Mouse (Mus musculus): ENCODE measurements around the gene Nr1d1. TPM values are rescaled to one million over a fixed set of nuclear protein-coding genes. Genes with fewer than 3 reads are reported as not detected.

Gene Nr1d1
- polyA plus RNA-seq, 1 experiment from 2014 or later, result 0.79 TPM

GRCm38 (mm10) chr11:98787691-98788090, 12.6 kb upstream of the Nr1d1 start:
- no peaks in the 10 kb centered on the region for H3K27me3 ChIP-seq
- no peaks in the 10 kb centered on the region for H3K36me3 ChIP-seq
- H3K4me2 ChIP-seq, result no peak overlapping the region
- no peaks in the 10 kb centered on the region for H3K9me3 ChIP-seq
- H3K9ac ChIP-seq (replicated peaks), result no peak overlapping the region
- no peak for ATAC-seq (ENCODE audit: insufficient number of reproducible peaks, insufficient read depth, low FRiP score, low TSS enrichment, low read depth)
- H3K4me1 ChIP-seq (replicated peaks), result peaks cover 48% of the 10 kb centered on the region
- 86% methylated on average over 1 of the region's 1 CpGs for WGBS
- no peak overlapping the region for H3K4me3 ChIP-seq (replicated peaks)
- peak overlapping the region; percentile 86; the same call in 1 of the 2 replicates for H3K27ac ChIP-seq

- 25% methylated on average over 7 of the region's 7 CpGs for WGBS
- no peak for ATAC-seq (ENCODE audit: insufficient number of reproducible peaks, insufficient read depth, low FRiP score, low TSS enrichment, low read depth)
- H3K27ac ChIP-seq, result peak overlapping the region; percentile 86
- no peaks in the 10 kb centered on the region for H3K27me3 ChIP-seq
- no peak overlapping the region for H3K9ac ChIP-seq (replicated peaks)
- H3K4me1 ChIP-seq (replicated peaks), result peaks cover 53% of the 10 kb centered on the region
- H3K4me3 ChIP-seq (replicated peaks), result no peak overlapping the region
- no peaks in the 10 kb centered on the region for H3K36me3 ChIP-seq
- no peaks in the 10 kb centered on the region for H3K9me3 ChIP-seq
- peak overlapping the region; percentile 48 for H3K4me2 ChIP-seq
Measured at GRCm38 (mm10) chr11:98787229-98787628, 12.1 kb upstream of the Nr1d1 start.

GRCm38 (mm10) chr11:98786359-98787214, 11.5 kb upstream of the Nr1d1 start:
- Histone ChIP-seq H3K9me3 (no peaks in the 10 kb centered on the region), H3K27ac (peak overlapping the region; percentile 86), H3K9ac (replicated peaks) (0 out of 2 replicates have a peak overlapping the region, but pooled peaks have one; percentile 23), H3K4me3 (replicated peaks) (0 out of 2 replicates have a peak overlapping the region, but pooled peaks have one; percentile 3), H3K4me2 (peak overlapping the region; percentile 48), H3K36me3 (no peaks in the 10 kb centered on the region), H3K4me1 (replicated peaks) (peaks cover 59% of the 10 kb centered on the region), H3K27me3 (no peaks in the 10 kb centered on the region)
- 3% methylated on average over 14 of the region's 15 CpGs for WGBS
- peak; percentile 9; the same call in 1 of the 2 replicates for ATAC-seq (ENCODE audit: insufficient number of reproducible peaks, insufficient read depth, low FRiP score, low TSS enrichment, low read depth)

GRCm38 (mm10) chr11:98785772-98786281, 10.7 kb upstream of the Nr1d1 start:
- H3K4me2 ChIP-seq, result peak overlapping the region; percentile 48
- ATAC-seq (ENCODE audit: insufficient number of reproducible peaks, insufficient read depth, low FRiP score, low TSS enrichment, low read depth), result no peak
- no peaks in the 10 kb centered on the region for H3K36me3 ChIP-seq
- peaks cover 65% of the 10 kb centered on the region for H3K4me1 ChIP-seq (replicated peaks)
- H3K9me3 ChIP-seq, result no peaks in the 10 kb centered on the region
- WGBS, result 15% methylated on average over 12 of the region's 12 CpGs
- H3K27me3 ChIP-seq, result no peaks in the 10 kb centered on the region
- H3K9ac ChIP-seq (replicated peaks), result no peak overlapping the region
- 0 out of 2 replicates have a peak overlapping the region, but pooled peaks have one; percentile 3 for H3K4me3 ChIP-seq (replicated peaks)
- peak overlapping the region; percentile 86 for H3K27ac ChIP-seq

GRCm38 (mm10) chr11:98785214-98785613, 10.1 kb upstream of the Nr1d1 start:
- H3K9me3 ChIP-seq, result no peaks in the 10 kb centered on the region
- H3K27me3 ChIP-seq, result no peaks in the 10 kb centered on the region
- no peak for ATAC-seq (ENCODE audit: insufficient number of reproducible peaks, insufficient read depth, low FRiP score, low TSS enrichment, low read depth)
- H3K27ac ChIP-seq, result peak overlapping the region; percentile 86
- peaks cover 65% of the 10 kb centered on the region for H3K4me1 ChIP-seq (replicated peaks)
- H3K36me3 ChIP-seq, result no peaks in the 10 kb centered on the region
- no peak overlapping the region for H3K4me3 ChIP-seq (replicated peaks)
- H3K4me2 ChIP-seq, result peak overlapping the region; percentile 48; the same call in 1 of the 2 replicates
- no peak overlapping the region for H3K9ac ChIP-seq (replicated peaks)
- WGBS, result 61% methylated on average over 10 of the region's 10 CpGs

- Histone ChIP-seq H3K4me2 (no peak overlapping the region; the same call in 1 of the 2 replicates), H3K27me3 (no peaks in the 10 kb centered on the region), H3K4me3 (replicated peaks) (no peak overlapping the region), H3K27ac (peak overlapping the region; percentile 97; the same call in 1 of the 2 replicates), H3K9me3 (no peaks in the 10 kb centered on the region), H3K9ac (replicated peaks) (no peak overlapping the region), H3K36me3 (no peaks in the 10 kb centered on the region), H3K4me1 (replicated peaks) (peaks cover 65% of the 10 kb centered on the region)
- WGBS, result 66% methylated on average over 4 of the region's 4 CpGs
- no peak for ATAC-seq (ENCODE audit: insufficient number of reproducible peaks, insufficient read depth, low FRiP score, low TSS enrichment, low read depth)
Measured at GRCm38 (mm10) chr11:98784139-98784538, 9.0 kb upstream of the Nr1d1 start.

GRCm38 (mm10) chr11:98783236-98783696, 8.1 kb upstream of the Nr1d1 start:
- Histone ChIP-seq H3K36me3 (no peaks in the 10 kb centered on the region), H3K27me3 (no peaks in the 10 kb centered on the region), H3K4me1 (replicated peaks) (peaks cover 63% of the 10 kb centered on the region), H3K27ac (peak overlapping the region; percentile 97), H3K9ac (replicated peaks) (peak overlapping the region; percentile 42), H3K4me2 (peak overlapping the region; percentile 52), H3K4me3 (replicated peaks) (peak overlapping the region; percentile 25), H3K9me3 (no peaks in the 10 kb centered on the region)
- ATAC-seq (ENCODE audit: insufficient number of reproducible peaks, insufficient read depth, low FRiP score, low TSS enrichment, low read depth), result peak; percentile 63; the same call in 1 of the 2 replicates
- under 1% methylated on average over 20 of the region's 20 CpGs for WGBS

GRCm38 (mm10) chr11:98782651-98783235, 7.6 kb upstream of the Nr1d1 start:
- Histone ChIP-seq H3K27me3 (no peaks in the 10 kb centered on the region), H3K4me3 (replicated peaks) (peak overlapping the region; percentile 25), H3K9ac (replicated peaks) (peak overlapping the region; percentile 42), H3K4me1 (replicated peaks) (peaks cover 67% of the 10 kb centered on the region), H3K9me3 (no peaks in the 10 kb centered on the region), H3K4me2 (peak overlapping the region; percentile 52), H3K36me3 (no peaks in the 10 kb centered on the region), H3K27ac (peak overlapping the region; percentile 97)
- whole genome bisulfite sequencing, result 3% methylated on average over 17 of the region's 17 CpGs
- peak; percentile 1; the same call in 1 of the 2 replicates for ATAC-seq (ENCODE audit: insufficient number of reproducible peaks, insufficient read depth, low FRiP score, low TSS enrichment, low read depth)

- H3K4me1 ChIP-seq (replicated peaks), result peaks cover 67% of the 10 kb centered on the region
- H3K27ac ChIP-seq, result peak overlapping the region; percentile 97
- 15% methylated on average over 12 of the region's 14 CpGs for WGBS
- H3K9ac ChIP-seq (replicated peaks), result peak overlapping the region; percentile 31; the same call in 1 of the 2 replicates
- no peaks in the 10 kb centered on the region for H3K36me3 ChIP-seq
- no peak overlapping the region for H3K4me3 ChIP-seq (replicated peaks)
- ATAC-seq (ENCODE audit: insufficient number of reproducible peaks, insufficient read depth, low FRiP score, low TSS enrichment, low read depth), result no peak
- H3K27me3 ChIP-seq, result no peaks in the 10 kb centered on the region
- peak overlapping the region; percentile 52 for H3K4me2 ChIP-seq
- no peaks in the 10 kb centered on the region for H3K9me3 ChIP-seq
Measured at GRCm38 (mm10) chr11:98781851-98782512, 6.8 kb upstream of the Nr1d1 start.

GRCm38 (mm10) chr11:98777888-98778287, 2.8 kb upstream of the Nr1d1 start:
- H3K4me2 ChIP-seq, result no peak overlapping the region
- ATAC-seq (ENCODE audit: insufficient number of reproducible peaks, insufficient read depth, low FRiP score, low TSS enrichment, low read depth), result no peak
- H3K27ac ChIP-seq, result peak overlapping the region; percentile 95
- H3K27me3 ChIP-seq, result no peaks in the 10 kb centered on the region
- H3K4me1 ChIP-seq (replicated peaks), result peaks cover 68% of the 10 kb centered on the region
- no peaks in the 10 kb centered on the region for H3K9me3 ChIP-seq
- H3K36me3 ChIP-seq, result no peaks in the 10 kb centered on the region
- no peak overlapping the region for H3K9ac ChIP-seq (replicated peaks)
- H3K4me3 ChIP-seq (replicated peaks), result no peak overlapping the region

All from limb, embryonic 12.5 days (tissue).